Mouse (Mus musculus): ENCODE measurements around the gene Lpcat1.

Lpcat1 gene

GRCm38 (mm10) chr13:73442431-73442830, 24.6 kb upstream of the Lpcat1 start:
- no peaks in the 10 kb centered on the region for H3K9me3 ChIP-seq (ENCODE audit: low read length)
- peaks cover under 1% of the 10 kb centered on the region; the same call in 1 of the 2 replicates for H3K27me3 ChIP-seq (ENCODE audit: insufficient read depth, low read length)
- no peak overlapping the region for H3K4me3 ChIP-seq (replicated peaks; ENCODE audit: low read length)
- no peaks in the 10 kb centered on the region for H3K36me3 ChIP-seq (ENCODE audit: insufficient read depth, low read length)
- H3K4me1 ChIP-seq (replicated peaks; ENCODE audit: low read depth, low read length), result peaks cover 5% of the 10 kb centered on the region; the same call in 1 of the 2 replicates
- TF ChIP-seq NANOG (IDR thresholded peaks at IDR 0.05; ENCODE audit: borderline replicate concordance, low read length) (no peak), CTCF (conservative IDR thresholded peaks at IDR 0.05; ENCODE audit: low read length) (no peak), POU5F1 (IDR thresholded peaks at IDR 0.05; ENCODE audit: borderline replicate concordance, low read length) (no peak)

- Histone ChIP-seq H3K4me1 (replicated peaks; ENCODE audit: low read depth, low read length) (peaks cover 5% of the 10 kb centered on the region; the same call in 1 of the 2 replicates), H3K36me3 (ENCODE audit: insufficient read depth, low read length) (no peaks in the 10 kb centered on the region), H3K27me3 (ENCODE audit: insufficient read depth, low read length) (peaks cover 6% of the 10 kb centered on the region; the same call in 1 of the 2 replicates), H3K4me3 (replicated peaks; ENCODE audit: low read length) (no peak overlapping the region), H3K9me3 (ENCODE audit: low read length) (no peaks in the 10 kb centered on the region)
- TF ChIP-seq CTCF (conservative IDR thresholded peaks at IDR 0.05; ENCODE audit: low read length) (no peak), POU5F1 (IDR thresholded peaks at IDR 0.05; ENCODE audit: borderline replicate concordance, low read length) (no peak), NANOG (IDR thresholded peaks at IDR 0.05; ENCODE audit: borderline replicate concordance, low read length) (no peak)
These were observed 23.7 kb upstream of the Lpcat1 start for GRCm38 (mm10) chr13:73443093-73443821.

GRCm38 (mm10) chr13:73445087-73445486, 21.9 kb upstream of the Lpcat1 start:
- no peaks in the 10 kb centered on the region for H3K9me3 ChIP-seq (ENCODE audit: low read length)
- TF ChIP-seq CTCF (conservative IDR thresholded peaks at IDR 0.05; ENCODE audit: low read length) (no peak), POU5F1 (IDR thresholded peaks at IDR 0.05; ENCODE audit: borderline replicate concordance, low read length) (no peak), NANOG (IDR thresholded peaks at IDR 0.05; ENCODE audit: borderline replicate concordance, low read length) (no peak)
- H3K36me3 ChIP-seq (ENCODE audit: insufficient read depth, low read length), result no peaks in the 10 kb centered on the region
- 0 out of 2 replicates have a peak, but pooled peaks cover 6% of the 10 kb centered on the region for H3K27me3 ChIP-seq (ENCODE audit: insufficient read depth, low read length)
- H3K4me1 ChIP-seq (replicated peaks; ENCODE audit: low read depth, low read length), result peaks cover 5% of the 10 kb centered on the region; the same call in 1 of the 2 replicates
- H3K4me3 ChIP-seq (replicated peaks; ENCODE audit: low read length), result no peak overlapping the region

- no peak overlapping the region for H3K4me3 ChIP-seq (replicated peaks; ENCODE audit: low read length)
- H3K27me3 ChIP-seq (ENCODE audit: insufficient read depth, low read length), result 0 out of 2 replicates have a peak, but pooled peaks cover 6% of the 10 kb centered on the region
- no peak for TF ChIP-seq NANOG (IDR thresholded peaks at IDR 0.05; ENCODE audit: borderline replicate concordance, low read length)
- no peak for TF ChIP-seq CTCF (conservative IDR thresholded peaks at IDR 0.05; ENCODE audit: low read length)
- no peak for TF ChIP-seq POU5F1 (IDR thresholded peaks at IDR 0.05; ENCODE audit: borderline replicate concordance, low read length)
- no peaks in the 10 kb centered on the region for H3K9me3 ChIP-seq (ENCODE audit: low read length)
- peaks cover 5% of the 10 kb centered on the region; the same call in 1 of the 2 replicates for H3K4me1 ChIP-seq (replicated peaks; ENCODE audit: low read depth, low read length)
- H3K36me3 ChIP-seq (ENCODE audit: insufficient read depth, low read length), result no peaks in the 10 kb centered on the region
These were observed 20.9 kb upstream of the Lpcat1 start for GRCm38 (mm10) chr13:73446076-73446475.

- TF ChIP-seq POU5F1 (IDR thresholded peaks at IDR 0.05; ENCODE audit: borderline replicate concordance, low read length) (no peak), CTCF (conservative IDR thresholded peaks at IDR 0.05; ENCODE audit: low read length) (no peak), NANOG (IDR thresholded peaks at IDR 0.05; ENCODE audit: borderline replicate concordance, low read length) (no peak)
- H3K36me3 ChIP-seq (ENCODE audit: insufficient read depth, low read length), result no peaks in the 10 kb centered on the region
- H3K9me3 ChIP-seq (ENCODE audit: low read length), result no peaks in the 10 kb centered on the region
- H3K4me3 ChIP-seq (replicated peaks; ENCODE audit: low read length), result no peak overlapping the region
- H3K4me1 ChIP-seq (replicated peaks; ENCODE audit: low read depth, low read length), result peaks cover 5% of the 10 kb centered on the region; the same call in 1 of the 2 replicates
- 0 out of 2 replicates have a peak, but pooled peaks cover 6% of the 10 kb centered on the region for H3K27me3 ChIP-seq (ENCODE audit: insufficient read depth, low read length)
These were observed 20.5 kb upstream of the Lpcat1 start for GRCm38 (mm10) chr13:73446494-73446893.

GRCm38 (mm10) chr13:73446943-73447342, 20.1 kb upstream of the Lpcat1 start:
- H3K9me3 ChIP-seq (ENCODE audit: low read length), result no peaks in the 10 kb centered on the region
- no peaks in the 10 kb centered on the region for H3K36me3 ChIP-seq (ENCODE audit: insufficient read depth, low read length)
- H3K4me3 ChIP-seq (replicated peaks; ENCODE audit: low read length), result no peak overlapping the region
- 0 out of 2 replicates have a peak, but pooled peaks cover 6% of the 10 kb centered on the region for H3K27me3 ChIP-seq (ENCODE audit: insufficient read depth, low read length)
- TF ChIP-seq CTCF (conservative IDR thresholded peaks at IDR 0.05; ENCODE audit: low read length) (no peak), POU5F1 (IDR thresholded peaks at IDR 0.05; ENCODE audit: borderline replicate concordance, low read length) (no peak), NANOG (IDR thresholded peaks at IDR 0.05; ENCODE audit: borderline replicate concordance, low read length) (no peak)
- H3K4me1 ChIP-seq (replicated peaks; ENCODE audit: low read depth, low read length), result peaks cover 5% of the 10 kb centered on the region; the same call in 1 of the 2 replicates

- no peaks in the 10 kb centered on the region for H3K9me3 ChIP-seq (ENCODE audit: low read length)
- TF ChIP-seq POU5F1 (IDR thresholded peaks at IDR 0.05; ENCODE audit: borderline replicate concordance, low read length) (no peak), CTCF (conservative IDR thresholded peaks at IDR 0.05; ENCODE audit: low read length) (no peak), NANOG (IDR thresholded peaks at IDR 0.05; ENCODE audit: borderline replicate concordance, low read length) (no peak)
These were observed 19.5 kb upstream of the Lpcat1 start for GRCm38 (mm10) chr13:73447478-73447877.

GRCm38 (mm10) chr13:73448201-73448600, 18.8 kb upstream of the Lpcat1 start:
- H3K9me3 ChIP-seq (ENCODE audit: low read length), result peaks cover 3% of the 10 kb centered on the region; the same call in 1 of the 2 replicates
- no peak for TF ChIP-seq CTCF (conservative IDR thresholded peaks at IDR 0.05; ENCODE audit: low read length)
- no peak for TF ChIP-seq POU5F1 (IDR thresholded peaks at IDR 0.05; ENCODE audit: borderline replicate concordance, low read length)
- TF ChIP-seq NANOG (IDR thresholded peaks at IDR 0.05; ENCODE audit: borderline replicate concordance, low read length), result no peak
- H3K36me3 ChIP-seq (ENCODE audit: insufficient read depth, low read length), result no peaks in the 10 kb centered on the region
- H3K4me1 ChIP-seq (replicated peaks; ENCODE audit: low read depth, low read length), result peaks cover 5% of the 10 kb centered on the region; the same call in 1 of the 2 replicates
- 0 out of 2 replicates have a peak, but pooled peaks cover 6% of the 10 kb centered on the region for H3K27me3 ChIP-seq (ENCODE audit: insufficient read depth, low read length)
- no peak overlapping the region for H3K4me3 ChIP-seq (replicated peaks; ENCODE audit: low read length)

More at GRCm38 (mm10) chr13:73447478-73447877, 19.5 kb upstream of the Lpcat1 start:
- peaks cover 5% of the 10 kb centered on the region; the same call in 1 of the 2 replicates for H3K4me1 ChIP-seq (replicated peaks; ENCODE audit: low read depth, low read length)
- H3K27me3 ChIP-seq (ENCODE audit: insufficient read depth, low read length), result 0 out of 2 replicates have a peak, but pooled peaks cover 6% of the 10 kb centered on the region
- no peak overlapping the region for H3K4me3 ChIP-seq (replicated peaks; ENCODE audit: low read length)
- H3K36me3 ChIP-seq (ENCODE audit: insufficient read depth, low read length), result no peaks in the 10 kb centered on the region

Measured in E14TG2a.4 (cell line).